Mouse (Mus musculus) small intestine, adult 2 months (tissue): ENCODE results near the gene Gan. TPM values are rescaled to one million over a fixed set of nuclear protein-coding genes. Genes with fewer than 3 reads are reported as not detected.

Experiments
- H3K27ac ChIP-seq: fragments of 200-500 bp; 2 replicates; pipeline ENCODE4 v1.5.1; 2012; ENCODE audit warnings: low read depth, low read length, control low read depth, inconsistent platforms; ENCODE audit not compliant: insufficient read depth
- H3K27me3 ChIP-seq: fragments of 200-500 bp; 2 replicates; pipeline ENCODE4 v1.6.1; 2012; ENCODE audit warnings: mild to moderate bottlenecking, moderate library complexity, low read length, inconsistent platforms; ENCODE audit not compliant: control insufficient read depth, insufficient read depth
- H3K36me3 ChIP-seq: fragments of 200-500 bp; 2 replicates; pipeline ENCODE4 v1.6.1; 2012; ENCODE audit warnings: mild to moderate bottlenecking, low read length, control low read depth, inconsistent platforms; ENCODE audit not compliant: control insufficient read depth, insufficient read depth
- H3K4me1 ChIP-seq: fragments of 200-500 bp; 2 replicates; pipeline ENCODE4 v1.6.1; 2012; ENCODE audit warnings: low read length, inconsistent platforms, mixed read lengths; ENCODE audit not compliant: control insufficient read depth, insufficient read depth, insufficient read length
- H3K4me3 ChIP-seq: fragments of 200-500 bp; 2 replicates; pipeline ENCODE4 v1.5.1; 2012; ENCODE audit warnings: low read depth, mild to moderate bottlenecking, control low read depth, inconsistent platforms, low read length, moderate library complexity
- CTCF ChIP-seq: fragments of 200-500 bp; IDR thresholded peaks from 2 replicates; pipeline ENCODE4 v1.5.1; 2012; ENCODE audit warnings: low read depth, mild to moderate bottlenecking, control low read depth, inconsistent platforms, low read length, moderate library complexity, mixed read lengths; ENCODE audit not compliant: insufficient replicate concordance, insufficient read length; ENCODE audit errors: extremely low read depth
- POLR2A ChIP-seq: fragments of 200-500 bp; IDR thresholded peaks from 2 replicates; pipeline ENCODE4 v1.6.1; 2012; ENCODE audit warnings: low read depth, mild to moderate bottlenecking, control low read depth, inconsistent platforms, low read length, moderate library complexity
- WGBS: fragments of 180-500 bp; shearing (Covaris S2); methylation state at CpG from one replicate; pipeline ENCODE4 v1.1.7; 2018; 5-methylcytosine and 5-hydroxymethylcytosine counted together
- polyA plus RNA-seq: library from polyadenylated mRNA; depleted of rRNA; stranded (reverse); fragments of >200 nt; gene quantifications from 2 replicates; pipeline ENCODE4 v1.2.3, GENCODE M21; 2012

Gene Gan
- polyA plus RNA-seq, 1 experiment: 4.6 TPM

- Histone ChIP-seq H3K4me1 (peaks cover 2% of the 10 kb centered on the region; the same call in 1 of the 2 replicates), H3K36me3 (no peaks in the 10 kb centered on the region), H3K27ac (no peak overlapping the region), H3K4me3 (no peak overlapping the region), H3K27me3 (no peaks in the 10 kb centered on the region)
- WGBS: 83% methylated on average over 7 of the region's 7 CpGs
- TF ChIP-seq POLR2A (no peak), CTCF (no peak)
These were observed 75.3 kb downstream of the Gan start for GRCm38 (mm10) chr8:117233199-117233598.

DNA sequence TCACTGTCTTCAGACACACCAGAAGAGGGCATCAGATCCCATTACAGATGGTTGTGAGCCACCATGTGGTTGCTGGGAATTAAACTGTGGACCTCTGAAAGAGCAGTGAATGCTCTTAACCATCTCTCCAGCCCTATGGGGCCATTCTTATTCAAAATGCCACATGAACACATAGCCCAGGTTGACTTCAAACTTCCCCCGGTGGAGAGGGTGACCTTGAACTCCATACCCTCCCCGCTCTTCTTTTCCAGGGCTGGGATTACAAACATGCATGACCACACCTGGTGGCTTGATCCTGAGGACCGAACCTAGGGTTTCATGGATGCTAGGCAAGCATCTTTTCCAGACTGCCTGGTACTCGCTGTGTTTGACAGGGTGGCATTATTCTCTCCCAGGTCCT is 78.6 kb downstream of the Gan start:
- TF ChIP-seq POLR2A (no peak), CTCF (no peak)
- WGBS: 93% methylated on average over 4 of the region's 4 CpGs
- no peak overlapping the region for H3K4me3 ChIP-seq
- peaks cover 2% of the 10 kb centered on the region; the same call in 1 of the 2 replicates for H3K4me1 ChIP-seq
- no peaks in the 10 kb centered on the region for H3K36me3 ChIP-seq
- H3K27ac ChIP-seq: no peak overlapping the region
- no peaks in the 10 kb centered on the region for H3K27me3 ChIP-seq

- Histone ChIP-seq H3K4me3 (no peak overlapping the region), H3K4me1 (no peaks in the 10 kb centered on the region), H3K27me3 (no peaks in the 10 kb centered on the region), H3K27ac (no peak overlapping the region), H3K36me3 (no peaks in the 10 kb centered on the region)
- WGBS: 84% methylated on average over 5 of the region's 5 CpGs
- TF ChIP-seq CTCF: no peak
- no peak for TF ChIP-seq POLR2A
These were observed 82.4 kb downstream of the Gan start for GRCm38 (mm10) chr8:117240326-117240725.

DNA sequence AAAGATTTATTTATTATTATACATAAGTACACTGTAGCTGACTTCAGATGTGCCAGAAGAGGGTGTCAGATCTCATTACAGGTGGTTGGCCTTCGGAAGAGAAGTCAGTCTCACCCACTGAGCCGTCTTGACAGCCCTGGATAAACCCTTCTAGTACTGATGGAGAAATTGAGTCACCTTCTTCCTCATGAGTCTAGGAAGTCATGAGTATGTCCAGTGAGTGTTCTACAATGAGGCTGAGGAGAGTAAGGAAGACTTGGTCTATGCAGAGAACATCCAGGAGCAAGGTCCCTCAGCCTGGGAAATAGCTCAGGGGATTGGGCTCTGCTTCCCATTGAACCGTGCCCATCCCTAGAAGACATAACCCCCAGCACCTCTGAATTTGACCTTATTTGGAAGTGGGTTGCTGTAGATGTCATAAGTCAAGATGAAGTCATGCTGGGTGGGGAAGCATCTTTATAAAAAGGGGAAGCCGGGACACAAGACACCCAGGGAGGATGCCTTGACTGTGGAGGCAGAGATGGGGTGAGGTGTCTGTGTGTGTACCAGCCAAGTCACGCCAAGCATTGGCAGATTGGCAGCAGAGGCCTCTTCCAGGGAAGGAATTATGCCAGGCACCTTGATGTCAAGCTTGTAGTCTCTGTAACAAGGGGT is 83.0 kb downstream of the Gan start:
- WGBS: 88% methylated on average over 5 of the region's 5 CpGs
- no peak overlapping the region for H3K27ac ChIP-seq
- TF ChIP-seq POLR2A: no peak
- TF ChIP-seq CTCF: no peak
- H3K4me1 ChIP-seq: no peaks in the 10 kb centered on the region
- no peaks in the 10 kb centered on the region for H3K27me3 ChIP-seq
- H3K36me3 ChIP-seq: no peaks in the 10 kb centered on the region
- H3K4me3 ChIP-seq: no peak overlapping the region

DNA sequence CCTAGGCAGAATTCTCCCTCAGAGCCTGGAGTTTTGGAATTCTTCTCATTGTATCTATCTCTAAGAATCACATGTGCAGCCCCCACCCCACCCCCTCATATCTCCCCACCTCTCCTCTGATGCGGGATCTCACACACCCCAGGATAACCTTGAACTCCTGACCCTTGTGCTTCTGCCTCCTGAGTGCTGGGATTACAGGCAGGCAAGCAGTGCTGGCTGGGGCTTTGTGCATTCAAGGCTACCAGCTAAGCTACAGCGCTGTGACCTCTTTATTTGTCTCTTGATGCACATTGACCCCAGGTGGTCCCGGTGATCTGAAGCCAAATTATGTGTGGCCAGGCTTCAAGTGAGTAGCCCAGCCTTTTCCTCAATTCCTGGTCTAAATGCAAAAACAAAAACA is 83.9 kb downstream of the Gan start:
- Histone ChIP-seq H3K4me3 (no peak overlapping the region), H3K27ac (no peak overlapping the region), H3K36me3 (no peaks in the 10 kb centered on the region), H3K4me1 (no peaks in the 10 kb centered on the region), H3K27me3 (no peaks in the 10 kb centered on the region)
- WGBS: 50% methylated on average over 3 of the region's 3 CpGs
- TF ChIP-seq POLR2A: no peak

GRCm38 (mm10) chr8:117242286-117242685 is 84.4 kb downstream of the Gan start:
- H3K4me1 ChIP-seq: no peaks in the 10 kb centered on the region
- no peaks in the 10 kb centered on the region for H3K27me3 ChIP-seq
- TF ChIP-seq CTCF: no peak
- no peak for TF ChIP-seq POLR2A
- 75% methylated on average over 6 of the region's 6 CpGs for WGBS
- no peaks in the 10 kb centered on the region for H3K36me3 ChIP-seq
- no peak overlapping the region for H3K27ac ChIP-seq
- H3K4me3 ChIP-seq: no peak overlapping the region

DNA sequence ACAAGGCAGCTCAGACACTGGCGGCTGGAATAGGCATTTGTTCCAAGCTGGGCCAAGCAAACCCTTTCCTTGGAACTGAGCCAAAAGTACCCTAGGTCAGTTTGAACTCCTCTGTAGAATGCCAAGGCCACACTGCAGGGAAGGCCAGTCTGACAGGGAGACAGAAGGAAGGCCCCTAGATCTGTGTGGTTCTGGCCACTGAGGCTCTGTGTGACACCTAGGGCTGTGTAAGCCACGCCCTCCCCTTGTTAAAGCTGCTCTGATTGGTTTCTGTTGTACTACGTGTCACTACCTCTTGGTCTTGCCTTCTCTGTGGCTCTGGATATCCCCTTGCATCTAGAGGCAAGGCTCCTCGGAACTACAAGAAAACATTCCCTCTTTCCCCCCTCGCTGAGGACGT is 86.7 kb downstream of the Gan start:
- TF ChIP-seq CTCF (no peak), POLR2A (no peak)
- 70% methylated on average over 6 of the region's 6 CpGs for WGBS
- H3K4me3 ChIP-seq: no peak overlapping the region
- H3K4me1 ChIP-seq: no peaks in the 10 kb centered on the region
- no peaks in the 10 kb centered on the region for H3K36me3 ChIP-seq
- no peaks in the 10 kb centered on the region for H3K27me3 ChIP-seq
- H3K27ac ChIP-seq: no peak overlapping the region

DNA sequence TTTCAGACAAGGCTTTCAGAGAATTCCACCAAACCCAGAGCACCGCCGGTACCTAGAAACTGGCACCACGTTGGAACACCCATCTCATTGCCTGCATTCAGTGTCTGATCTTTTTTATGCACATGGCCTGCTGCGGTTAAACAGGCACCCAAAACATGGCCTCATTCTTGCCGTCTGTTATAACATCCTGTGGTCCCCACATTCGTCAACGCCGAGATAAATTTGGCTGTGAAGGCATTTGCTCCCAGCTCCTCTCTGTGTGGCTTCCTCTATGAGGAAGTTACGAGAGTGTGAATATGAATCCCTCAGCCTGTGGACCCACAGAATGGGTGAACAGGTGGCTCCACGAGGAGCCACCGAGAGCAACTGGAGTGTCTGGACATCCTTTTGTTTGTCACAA is 90.4 kb downstream of the Gan start:
- Histone ChIP-seq H3K27ac (no peak overlapping the region), H3K27me3 (no peaks in the 10 kb centered on the region), H3K4me3 (no peak overlapping the region), H3K4me1 (no peaks in the 10 kb centered on the region), H3K36me3 (no peaks in the 10 kb centered on the region)
- WGBS: 57% methylated on average over 11 of the region's 11 CpGs
- TF ChIP-seq CTCF (no peak), POLR2A (no peak)
